Comparison of ENCODE assay signal across 12 mouse cellular contexts in genomic region chr5:120576781-120577301, GRCm38 (mm10). TPM values are rescaled to one million over a fixed set of nuclear protein-coding genes. Genes with fewer than 3 reads are reported as not detected.
DNase-seq lines count a peak whose midpoint lies in the region; ATAC-seq and TF ChIP-seq lines count a peak whose summit lies in the region.
"Had no signal": no experiment of that assay in that cellular context is flagged by ENCODE, and none has a peak within 500 bp of the region (broad histone marks: within the 10 kb centered on the region; RNA-seq: fewer than 3 reads in every experiment).

No protein-coding gene starts in this region.

- 80% methylated on average over 11 of the region's 11 CpGs for WGBS in midbrain, embryonic 16.5 days

- no peak overlapping the region for H3K4me2 ChIP-seq in midbrain, embryonic 16.5 days (ENCODE audit: low read length)
- H3K4me2 ChIP-seq: heart, embryonic 11.5 days; midbrain, embryonic 12.5 days had no signal

- TF ChIP-seq RAD21 in MEL (IDR thresholded peaks at IDR 0.05; ENCODE audit: low read depth, low read length): no peak

- no peak overlapping the region for H3K4me3 ChIP-seq in MEL (ENCODE audit: control insufficient read depth in 1 of 2, insufficient read depth in 1 of 2, low read depth in 2 of 2, low read length in 2 of 2)
- H3K4me3 ChIP-seq in midbrain, embryonic 16.5 days (ENCODE audit: low read depth, low read length): no peak overlapping the region
- H3K4me3 ChIP-seq: midbrain, embryonic 12.5 days had no signal

- peaks cover 13 to 20% of the 10 kb centered on the region in 2 experiments for H3K4me1 ChIP-seq in MEL (ENCODE audit: control insufficient read depth in 1 of 2, insufficient read depth in 2 of 2, low read length in 2 of 2)
- H3K4me1 ChIP-seq in midbrain, embryonic 16.5 days (ENCODE audit: control insufficient read depth, insufficient read depth, low read length): no peaks in the 10 kb centered on the region; the same call in 1 of the 2 replicates

- no peak for TF ChIP-seq POLR2A in MEL (IDR thresholded peaks at IDR 0.05; ENCODE audit: control insufficient read depth in 1 of 2, insufficient read depth in 1 of 2, low read depth in 1 of 2, low read length in 2 of 2, poor library complexity in 1 of 2)

- DNase-seq in CD4-positive helper T cell, adult 2 months (ENCODE audit: low read depth, low spot score): peak; percentile 47
- peak; percentile 34 for DNase-seq in MEL (ENCODE audit: low read depth, low spot score)
- DNase-seq in liver: peak; percentile 75
- peak; percentile 52 for DNase-seq in splenic B cell, adult 2 months (ENCODE audit: low read depth, low spot score)
- DNase-seq in adrenal gland, postnatal 10 days: no peak
- DNase-seq in kidney, postnatal 10 days: no peak
- DNase-seq: left cerebral cortex, postnatal 4 days; retina, postnatal 1 day had no signal

- H3K79me2 ChIP-seq in MEL (ENCODE audit: control insufficient read depth, insufficient read depth, low read length, poor library complexity): peaks cover 3% of the 10 kb centered on the region

- H3K9me3 ChIP-seq in MEL (replicated peaks; ENCODE audit: insufficient read depth, low read length): no peaks in the 10 kb centered on the region
- H3K9me3 ChIP-seq in midbrain, embryonic 16.5 days (replicated peaks; ENCODE audit: control insufficient read depth, low read length, poor library complexity, severe bottlenecking): no peaks in the 10 kb centered on the region
- H3K9me3 ChIP-seq: midbrain, embryonic 12.5 days had no signal

- H3K36me3 ChIP-seq in MEL (ENCODE audit: control insufficient read depth in 1 of 2, insufficient read depth in 2 of 2, low read length in 2 of 2): peaks cover 0 to 25% of the 10 kb centered on the region in 2 experiments; a peak in 3 of 4 replicates
- no peaks in the 10 kb centered on the region for H3K36me3 ChIP-seq in splenic B cell, adult 2 months (ENCODE audit: control insufficient read depth, insufficient read depth, low read length, poor library complexity, severe bottlenecking)
- H3K36me3 ChIP-seq in midbrain, embryonic 16.5 days (ENCODE audit: control insufficient read depth, insufficient read depth, low read length): no peaks in the 10 kb centered on the region
- H3K36me3 ChIP-seq: midbrain, embryonic 12.5 days had no signal

- ATAC-seq in midbrain, embryonic 16.5 days: no peak

- peak overlapping the region; percentile 77 for H3K27ac ChIP-seq in MEL (ENCODE audit: control insufficient read depth, low read depth, low read length)
- no peak overlapping the region for H3K27ac ChIP-seq in midbrain, embryonic 16.5 days (ENCODE audit: low read length)
- H3K27ac ChIP-seq: midbrain, embryonic 12.5 days had no signal

- no peaks in the 10 kb centered on the region for H3K27me3 ChIP-seq in MEL (ENCODE audit: control insufficient read depth in 1 of 2, insufficient read depth in 2 of 2, low read length in 2 of 2)
- H3K27me3 ChIP-seq in splenic B cell, adult 2 months (ENCODE audit: control insufficient read depth, insufficient read depth, low read length, poor library complexity, severe bottlenecking): no peaks in the 10 kb centered on the region
- H3K27me3 ChIP-seq in midbrain, embryonic 16.5 days (ENCODE audit: control insufficient read depth, insufficient read depth, low read depth, low read length): no peaks in the 10 kb centered on the region
- H3K27me3 ChIP-seq: midbrain, embryonic 12.5 days had no signal

- H3K9ac ChIP-seq in MEL (ENCODE audit: control insufficient read depth, low read depth, low read length, poor library complexity, severe bottlenecking): no peak overlapping the region
- no peak overlapping the region for H3K9ac ChIP-seq in midbrain, embryonic 16.5 days (ENCODE audit: low read depth, low read length)
- H3K9ac ChIP-seq: midbrain, embryonic 12.5 days had no signal

- no peak for TF ChIP-seq CTCF in MEL (IDR thresholded peaks at IDR 0.05 in 2 of 3, conservative IDR thresholded peaks at IDR 0.05 in 1 of 3; ENCODE audit: control insufficient read depth in 1 of 3, insufficient read depth in 1 of 3, low read depth in 2 of 3, low read length in 3 of 3, poor library complexity in 1 of 3, severe bottlenecking in 1 of 3)

- TF ChIP-seq EP300 in MEL (IDR thresholded peaks at IDR 0.05; ENCODE audit: low read depth in 1 of 2, low read length in 2 of 2): no peak

TF ChIP-seq in MEL, 35 proteins besides CTCF, POLR2A, EP300 and RAD21:
- TF ChIP-seq NRF1 (IDR thresholded peaks at IDR 0.05; ENCODE audit: insufficient read depth, low read depth, low read length, poor library complexity, severe bottlenecking) (no peak), MXI1 (IDR thresholded peaks at IDR 0.05; ENCODE audit: low read depth, low read length) (no peak), MAZ (IDR thresholded peaks at IDR 0.05; ENCODE audit: low read depth, low read length) (0 out of 2 replicates have a peak, but pooled peaks have one; percentile 41), MYC (IDR thresholded peaks at IDR 0.05; ENCODE audit: low read depth, low read length) (no peak), CHD2 (IDR thresholded peaks at IDR 0.05; ENCODE audit: low read length) (no peak), CHD1 (IDR thresholded peaks at IDR 0.05; ENCODE audit: low read depth, low read length) (no peak), MAX (IDR thresholded peaks at IDR 0.05; ENCODE audit: low read length) (no peak)

RNA-seq across cellular contexts. Expression of gene Tpcn1, which starts 11.6 kb away (rescaled TPM):
- 11.0 and 11.3 TPM in 2 replicates for total RNA-seq in MEL (2012; rRNA removed)
- polyA plus RNA-seq in MEL (2012; ENCODE audit: insufficient read depth in 1 of 2, insufficient read length in 2 of 2, low read depth in 1 of 2, low replicate concordance in 2 of 2, missing spikeins in 1 of 2): 10 to 100 TPM in 1 of 2 experiments, not detected in 1; 43.2 TPM
- total RNA-seq in adrenal gland, postnatal 10 days (2021): 10 to 100 TPM; 53.1 to 60.4 TPM
- 13.1 and 13.5 TPM in 2 replicates for polyA plus RNA-seq in midbrain, embryonic 16.5 days (2015; fragmentation: Nextera tagmentation; extraction: Ambion mirVana)

RNA-seq across cellular contexts. Expression of gene Iqcd, which starts 12.0 kb away (rescaled TPM):
- total RNA-seq in MEL (2012; rRNA removed): 0.62 and 1.1 TPM in 2 replicates
- polyA plus RNA-seq in MEL (2012; ENCODE audit: insufficient read depth in 1 of 2, insufficient read length in 2 of 2, low read depth in 1 of 2, low replicate concordance in 2 of 2, missing spikeins in 1 of 2): 1 to 10 TPM in 1 of 2 experiments, not detected in 1; 2.2 TPM
- under 1 TPM; 0.42 to 0.51 TPM for total RNA-seq in adrenal gland, postnatal 10 days (2021)
- 2.0 and 2.1 TPM in 2 replicates for polyA plus RNA-seq in midbrain, embryonic 16.5 days (2015; fragmentation: Nextera tagmentation; extraction: Ambion mirVana)

RNA-seq across cellular contexts. Expression of gene Rita1, which starts 35.5 kb away (rescaled TPM):
- 14.0 and 18.1 TPM in 2 replicates for total RNA-seq in MEL (2012; rRNA removed)
- polyA plus RNA-seq in MEL (2012; ENCODE audit: insufficient read depth in 1 of 2, insufficient read length in 2 of 2, low read depth in 1 of 2, low replicate concordance in 2 of 2, missing spikeins in 1 of 2): 10 to 100 TPM in 1 of 2 experiments, not detected in 1; 22.1 TPM
- 10 to 100 TPM; 12.9 to 17.4 TPM for total RNA-seq in adrenal gland, postnatal 10 days (2021)
- 27.2 and 33.1 TPM in 2 replicates for polyA plus RNA-seq in midbrain, embryonic 16.5 days (2015; fragmentation: Nextera tagmentation; extraction: Ambion mirVana)

RNA-seq across cellular contexts. Expression of gene Ddx54, which starts 35.7 kb away (rescaled TPM):
- 73.8 and 74.8 TPM in 2 replicates for total RNA-seq in MEL (2012; rRNA removed)
- polyA plus RNA-seq in MEL (2012; ENCODE audit: insufficient read depth in 1 of 2, insufficient read length in 2 of 2, low read depth in 1 of 2, low replicate concordance in 2 of 2, missing spikeins in 1 of 2): 10 to 100 TPM in 1 of 2 experiments, not detected in 1; 99.9 TPM
- 10 to 100 TPM; 36.0 to 36.1 TPM for total RNA-seq in adrenal gland, postnatal 10 days (2021)
- polyA plus RNA-seq in midbrain, embryonic 16.5 days (2015; fragmentation: Nextera tagmentation; extraction: Ambion mirVana): 38.7 and 39.9 TPM in 2 replicates

RNA-seq across cellular contexts. Expression of gene Cfap73, which starts 57.2 kb away (rescaled TPM):
- total RNA-seq in MEL (2012; rRNA removed): not detected in 2 replicates
- under 1 TPM in 1 of 2 experiments, not detected in 1; 0.25 TPM for polyA plus RNA-seq in MEL (2012; ENCODE audit: insufficient read depth in 1 of 2, insufficient read length in 2 of 2, low read depth in 1 of 2, low replicate concordance in 2 of 2, missing spikeins in 1 of 2)
- total RNA-seq in adrenal gland, postnatal 10 days (2021): under 1 TPM in 1 of 2 experiments, not detected in 1; 0.42 TPM
- 0.47 and 1.2 TPM in 2 replicates for polyA plus RNA-seq in midbrain, embryonic 16.5 days (2015; fragmentation: Nextera tagmentation; extraction: Ambion mirVana)
- polyA plus RNA-seq: heart, embryonic 11.5 days; kidney, embryonic 14.5 days; midbrain, embryonic 12.5 days had no signal

Comparison
In these comparisons a context has a peak if more than half of its experiments do, and no peak if none do; other contexts are left out.
1. DNase-seq: peak in CD4-positive helper T cell, adult 2 months (single experiment), MEL (single experiment), liver (single experiment) and splenic B cell, adult 2 months (single experiment); none in adrenal gland, postnatal 10 days (single experiment) and kidney, postnatal 10 days (single experiment).